Mouse (Mus musculus) lung, postnatal 0 days (tissue): ENCODE measurements at regions not wholly inside any gene's neighbourhood (a gene's known extent, or its start where the extent isn't known, plus 50 kb on each side); places are given as distances from the start of the nearest gene placed in this dataset.

Source experiments
- ATAC-seq: fragments of 200-750 bp; cut with Nextera tagmentation; 2 replicates; pipeline ENCODE4 v1.8.0; 2017; ENCODE audit warnings: moderate library complexity
- DNase-seq: peaks from one replicate; pipeline ENCODE4 v3.0.0-alpha.2; 2016; ENCODE audit warnings: low spot score
- H3K27ac ChIP-seq: fragments of 300-500 bp; sonication (generic); 2 replicates; pipeline ENCODE4 v1.5.1; 2014; ENCODE audit warnings: antibody characterized with exemption, mild to moderate bottlenecking, low read length, mixed read lengths
- H3K27me3 ChIP-seq: fragments of 300-500 bp; sonication (generic); replicated peaks from 2 replicates; pipeline ENCODE4 v1.6.1; 2014; ENCODE audit warnings: low read length, mixed read lengths; ENCODE audit not compliant: insufficient read depth
- H3K36me3 ChIP-seq: fragments of 300-500 bp; sonication (generic); 2 replicates; pipeline ENCODE4 v1.6.1; 2014; ENCODE audit warnings: low read length, mixed read lengths; ENCODE audit not compliant: insufficient read depth
- H3K4me1 ChIP-seq: fragments of 300-500 bp; sonication (generic); 2 replicates; pipeline ENCODE4 v1.6.1; 2014; ENCODE audit warnings: antibody characterized with exemption, low read depth, low read length, mixed read lengths; ENCODE audit not compliant: insufficient read depth
- H3K4me2 ChIP-seq: fragments of 300-500 bp; sonication (generic); replicated peaks from 2 replicates; pipeline ENCODE4 v1.6.1; 2014; ENCODE audit warnings: low read depth, mild to moderate bottlenecking, low read length, moderate library complexity, mixed read lengths
- H3K4me3 ChIP-seq: fragments of 300-500 bp; sonication (generic); 2 replicates; pipeline ENCODE4 v1.5.1; 2014; ENCODE audit warnings: low read depth, low read length
- H3K9ac ChIP-seq: fragments of 300-500 bp; sonication (generic); replicated peaks from 2 replicates; pipeline ENCODE4 v1.6.1; 2014; ENCODE audit warnings: low read depth, mild to moderate bottlenecking
- H3K9me3 ChIP-seq: fragments of 300-500 bp; sonication (generic); 2 replicates; pipeline ENCODE4 v1.6.1; 2016; ENCODE audit warnings: low read length, mixed read lengths
- CTCF ChIP-seq: IDR thresholded peaks from 2 replicates; pipeline ENCODE4 v1.5.1; 2016; ENCODE audit warnings: antibody characterized with exemption, mild to moderate bottlenecking
- EP300 ChIP-seq: IDR thresholded peaks from 2 replicates; pipeline ENCODE4 v1.6.1; 2016; ENCODE audit warnings: antibody characterized with exemption, mild to moderate bottlenecking, control low read depth
- WGBS: fragments of 180-500 bp; shearing (Covaris S2); extraction: QIAGEN DNeasy Blood & Tissue Kit; methylation state at CpG from one replicate; pipeline ENCODE4 v1.1.7; 2014; 5-methylcytosine and 5-hydroxymethylcytosine counted together

DNA sequence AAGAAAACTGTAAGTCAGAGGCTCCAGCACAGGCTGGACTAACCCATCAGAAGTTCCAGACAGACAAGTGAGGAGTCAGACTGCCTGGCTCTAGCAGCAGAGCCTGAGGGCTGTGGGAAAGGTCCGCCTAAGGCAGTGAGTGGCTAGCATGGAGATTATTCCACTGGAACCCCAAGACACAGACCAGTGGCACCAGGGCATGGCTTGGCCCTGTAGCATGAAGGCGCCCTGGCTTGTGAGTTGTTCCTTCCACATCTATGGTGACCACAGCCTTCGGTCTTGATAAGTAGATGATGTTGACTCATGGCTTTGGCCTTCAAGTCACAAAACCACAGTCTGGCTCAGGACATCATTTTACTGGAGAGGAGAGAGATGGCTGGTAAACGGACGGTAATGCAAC, 60.7 kb upstream of the Myl10 start:
- Histone ChIP-seq H3K9ac (no peak overlapping the region), H3K4me3 (no peak overlapping the region), H3K9me3 (no peaks in the 10 kb centered on the region), H3K27ac (no peak overlapping the region), H3K27me3 (no peaks in the 10 kb centered on the region), H3K4me2 (no peak overlapping the region), H3K4me1 (no peaks in the 10 kb centered on the region), H3K36me3 (no peaks in the 10 kb centered on the region)
- WGBS: 78% methylated on average over 5 of the region's 5 CpGs
- no peak for TF ChIP-seq CTCF
- TF ChIP-seq EP300: no peak
- ATAC-seq: no peak
- DNase-seq: no peak

DNA sequence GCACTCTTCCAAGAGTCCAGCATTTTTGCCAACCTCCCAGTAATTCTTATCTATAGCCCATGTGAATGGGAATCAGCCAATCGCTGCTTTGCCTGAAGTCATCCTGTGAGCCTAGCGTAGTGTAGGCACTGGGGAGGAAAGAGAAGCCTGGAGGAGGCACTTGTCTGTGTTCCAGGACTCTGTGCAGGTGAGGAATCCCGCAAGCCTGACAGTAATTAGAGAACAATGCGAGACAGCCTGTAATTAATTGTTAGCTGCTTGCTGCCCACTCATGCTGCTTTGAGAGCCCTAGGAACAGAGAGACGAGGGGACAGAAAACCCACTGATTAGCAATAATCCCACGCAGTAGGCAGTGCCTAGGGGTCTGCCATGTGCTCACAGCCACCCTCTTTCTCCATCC, 59.0 kb upstream of the Myl10 start:
- Histone ChIP-seq H3K36me3 (no peaks in the 10 kb centered on the region), H3K4me1 (no peaks in the 10 kb centered on the region), H3K27me3 (no peaks in the 10 kb centered on the region), H3K9ac (no peak overlapping the region), H3K4me3 (no peak overlapping the region), H3K27ac (no peak overlapping the region), H3K9me3 (no peaks in the 10 kb centered on the region), H3K4me2 (no peak overlapping the region)
- TF ChIP-seq CTCF: no peak
- TF ChIP-seq EP300: no peak
- 72% methylated on average over 6 of the region's 6 CpGs for WGBS
- ATAC-seq (no peak), DNase-seq (no peak)

DNA sequence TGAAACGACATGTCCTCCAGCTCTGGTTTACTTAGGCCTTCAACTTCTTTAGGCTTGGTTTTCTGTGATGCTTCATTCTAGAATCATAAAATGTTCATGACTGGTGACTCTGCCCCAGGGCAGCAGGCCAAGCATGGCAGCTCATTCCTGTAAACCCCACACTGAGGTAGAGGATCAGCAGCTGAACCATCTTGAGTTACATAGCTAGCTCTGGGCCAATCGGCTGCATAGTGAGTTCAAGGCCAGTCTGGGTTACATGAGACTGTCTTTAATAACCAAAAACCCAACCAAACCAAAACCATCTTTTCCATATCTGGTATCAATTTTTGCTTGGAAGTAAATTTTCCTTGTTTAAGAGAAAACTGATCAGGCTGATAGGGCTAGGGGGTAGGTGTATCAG, 57.8 kb upstream of the Myl10 start:
- 83% methylated on average over 2 of the region's 2 CpGs for WGBS
- DNase-seq: no peak
- Histone ChIP-seq H3K4me1 (no peaks in the 10 kb centered on the region), H3K27me3 (no peaks in the 10 kb centered on the region), H3K27ac (no peak overlapping the region), H3K36me3 (no peaks in the 10 kb centered on the region), H3K4me2 (no peak overlapping the region), H3K9ac (no peak overlapping the region), H3K4me3 (no peak overlapping the region), H3K9me3 (no peaks in the 10 kb centered on the region)
- no peak for ATAC-seq
- TF ChIP-seq EP300: no peak
- TF ChIP-seq CTCF: no peak

DNA sequence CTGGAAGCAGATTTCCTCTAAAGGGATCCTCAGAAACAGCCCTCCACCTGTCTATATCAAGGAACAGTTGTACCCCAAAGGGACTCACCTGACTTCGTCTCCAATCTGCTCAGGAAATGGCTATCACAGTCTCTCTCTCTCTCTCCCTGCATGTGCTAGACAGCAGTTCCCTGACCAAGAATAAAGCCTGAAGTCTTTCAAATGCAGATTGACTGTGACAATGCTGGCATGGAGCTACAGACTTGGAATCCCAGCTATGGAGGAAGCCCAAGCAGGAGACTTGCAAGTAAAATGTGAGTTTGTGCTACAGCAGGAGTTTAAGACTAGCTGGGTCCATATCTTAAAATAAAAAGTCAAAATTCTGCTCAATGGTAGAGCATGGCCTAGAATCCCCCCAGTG, 56.5 kb upstream of the Myl10 start:
- Histone ChIP-seq H3K9ac (no peak overlapping the region), H3K4me2 (no peak overlapping the region), H3K27ac (no peak overlapping the region), H3K9me3 (no peaks in the 10 kb centered on the region), H3K27me3 (no peaks in the 10 kb centered on the region), H3K36me3 (no peaks in the 10 kb centered on the region), H3K4me3 (no peak overlapping the region), H3K4me1 (no peaks in the 10 kb centered on the region)
- TF ChIP-seq EP300 (no peak), CTCF (no peak)
- 50% methylated on average over 1 of the region's 1 CpGs for WGBS
- ATAC-seq (no peak), DNase-seq (no peak)

DNA sequence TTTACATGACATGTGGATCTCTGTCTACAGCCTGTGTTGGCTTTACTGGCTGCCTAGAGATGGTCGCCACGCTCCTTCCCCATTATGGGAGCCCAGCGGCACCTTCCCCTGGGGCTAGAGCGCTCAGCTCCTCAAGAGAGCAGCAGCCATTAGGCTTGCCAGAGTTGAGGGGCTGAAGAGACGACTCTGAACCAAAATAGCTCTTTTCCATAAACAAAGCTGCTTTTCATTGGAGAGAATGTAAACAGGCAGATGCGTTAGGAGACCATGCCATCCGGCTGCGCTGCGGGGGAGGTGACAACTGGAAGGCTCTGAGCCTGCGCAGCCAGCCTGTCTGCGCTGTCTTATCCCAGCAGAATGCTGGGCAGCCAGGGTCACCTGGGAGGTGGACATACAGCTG, 55.1 kb upstream of the Myl10 start:
- no peak overlapping the region for H3K9ac ChIP-seq
- no peaks in the 10 kb centered on the region for H3K9me3 ChIP-seq
- no peak for TF ChIP-seq CTCF
- TF ChIP-seq EP300: 0 out of 2 replicates have a peak, but pooled peaks have one; percentile 20
- DNase-seq (peak; percentile 66), ATAC-seq (peak; percentile 59)
- H3K4me1 ChIP-seq: no peaks in the 10 kb centered on the region
- 0 out of 2 replicates have a peak overlapping the region, but pooled peaks have one; percentile 25 for H3K4me2 ChIP-seq
- H3K27me3 ChIP-seq: no peaks in the 10 kb centered on the region
- H3K36me3 ChIP-seq: no peaks in the 10 kb centered on the region
- WGBS: 42% methylated on average over 11 of the region's 11 CpGs
- H3K4me3 ChIP-seq: no peak overlapping the region
- 0 out of 2 replicates have a peak overlapping the region, but pooled peaks have one; percentile 49 for H3K27ac ChIP-seq

DNA sequence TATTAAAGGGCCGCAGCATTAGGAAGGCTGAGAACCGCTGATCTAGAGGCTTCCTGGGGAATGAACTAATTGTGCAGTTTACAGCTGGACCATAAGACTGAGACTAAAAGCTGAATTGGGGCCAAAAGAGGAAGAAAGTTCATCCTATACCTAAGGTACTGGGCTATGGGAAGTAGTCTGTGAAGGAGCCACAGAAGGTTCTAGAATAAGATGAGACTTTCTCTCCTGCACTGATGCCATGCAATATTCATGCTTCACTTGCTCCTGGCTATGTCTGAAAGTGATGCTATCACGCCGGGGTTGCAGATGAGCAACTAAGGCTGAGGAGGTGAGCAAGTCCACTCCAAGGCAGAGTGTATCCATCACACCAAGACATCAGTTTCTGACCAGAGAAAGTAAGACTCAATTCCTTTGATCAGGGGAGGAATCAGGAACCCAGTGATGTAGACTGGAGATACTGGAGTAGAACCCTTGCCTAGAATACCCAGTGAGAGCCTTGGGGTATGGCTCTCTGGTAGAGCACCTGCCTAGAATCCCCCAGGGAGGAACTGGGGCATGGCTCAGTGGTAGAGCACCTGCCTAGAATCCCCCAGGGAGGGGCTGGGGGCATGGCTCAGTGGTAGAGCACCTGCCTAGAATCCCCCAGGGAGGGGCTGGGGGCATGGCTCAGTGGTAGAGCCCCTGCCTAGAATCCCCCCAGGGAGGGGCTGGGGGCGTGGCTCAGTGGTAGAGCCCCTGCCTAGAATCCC, 51.9 kb upstream of the Myl10 start:
- Histone ChIP-seq H3K36me3 (no peaks in the 10 kb centered on the region), H3K27me3 (no peaks in the 10 kb centered on the region), H3K4me2 (no peak overlapping the region), H3K4me1 (no peaks in the 10 kb centered on the region), H3K27ac (no peak overlapping the region), H3K4me3 (no peak overlapping the region), H3K9me3 (no peaks in the 10 kb centered on the region), H3K9ac (no peak overlapping the region)
- TF ChIP-seq EP300 (no peak), CTCF (no peak)
- 76% methylated on average over 5 of the region's 5 CpGs for WGBS
- ATAC-seq (no peak), DNase-seq (no peak)

DNA sequence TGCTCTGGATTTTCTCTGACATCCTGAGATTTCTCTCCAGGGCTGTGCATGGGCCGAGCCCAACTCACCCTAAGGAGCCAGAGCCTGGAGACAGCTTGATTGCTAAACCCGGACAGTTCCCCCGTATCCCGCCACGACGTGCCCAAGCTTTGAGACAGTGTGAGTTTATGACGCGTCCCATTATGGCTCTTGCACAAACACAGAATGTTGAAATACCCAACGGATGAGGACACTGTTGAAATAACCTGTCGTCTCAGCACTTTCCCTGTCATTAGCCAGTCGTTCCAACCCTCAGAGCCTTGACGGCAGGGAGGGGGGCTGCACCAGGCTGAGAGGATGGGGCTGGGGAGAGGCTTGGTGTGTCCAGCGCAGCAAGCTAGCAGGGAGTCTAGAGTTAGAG, 50.7 kb upstream of the Myl10 start:
- ATAC-seq: peak; percentile 89
- TF ChIP-seq CTCF: no peak
- TF ChIP-seq EP300: no peak
- Histone ChIP-seq H3K9ac (no peak overlapping the region), H3K9me3 (no peaks in the 10 kb centered on the region), H3K27ac (no peak overlapping the region), H3K27me3 (no peaks in the 10 kb centered on the region), H3K4me2 (no peak overlapping the region), H3K4me1 (no peaks in the 10 kb centered on the region), H3K4me3 (no peak overlapping the region), H3K36me3 (no peaks in the 10 kb centered on the region)
- DNase-seq: peak; percentile 89
- WGBS: 39% methylated on average over 13 of the region's 13 CpGs
